Mouse (Mus musculus): ENCODE results near the gene Csnk1e. TPM values are rescaled to one million over a fixed set of nuclear protein-coding genes. Genes with fewer than 3 reads are reported as not detected.

The Csnk1e gene
- not detected in 2 replicates for polyA plus RNA-seq (2012)

DNA sequence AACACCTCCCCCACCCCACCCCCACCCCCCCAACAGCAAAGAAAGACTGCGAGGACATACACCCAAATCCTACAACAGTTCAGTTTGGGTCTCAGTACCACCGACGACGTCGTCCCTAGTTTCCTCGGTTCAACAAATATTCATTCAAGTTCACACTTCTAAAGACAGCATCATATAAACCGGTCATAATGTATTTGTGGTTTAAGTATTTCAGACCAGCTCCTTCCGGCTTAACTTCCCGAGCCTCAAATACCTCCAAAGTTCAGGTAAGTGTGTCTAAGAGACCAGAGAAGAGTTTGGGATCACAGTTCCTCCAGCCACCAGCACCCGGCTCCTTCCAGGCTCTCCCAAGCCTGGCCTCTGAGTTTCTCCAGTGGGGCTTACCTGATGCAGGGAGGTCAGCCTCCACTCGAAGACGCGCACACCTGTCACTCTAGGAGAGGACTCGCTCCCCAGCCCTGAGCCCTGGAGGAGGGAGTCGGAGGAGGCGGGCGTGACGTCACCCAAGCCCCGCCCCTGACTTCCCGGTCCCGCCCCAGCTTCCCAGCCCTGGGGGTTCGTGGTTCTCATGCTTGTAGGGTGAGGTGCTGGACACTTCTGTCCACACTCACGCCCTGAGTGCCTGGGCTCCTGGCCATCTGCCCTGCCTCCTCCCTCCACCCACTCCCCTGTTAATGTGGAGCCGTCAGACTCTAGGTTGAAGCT, at the start of gene Csnk1e:
Csnk1e (minus strand) TSS at position 461 of the 705 bp plus-strand sequence.
- TF ChIP-seq GATA1 (IDR thresholded peaks at IDR 0.05; ENCODE audit: low read length), result no peak

- TF ChIP-seq GATA1 (IDR thresholded peaks at IDR 0.05; ENCODE audit: low read length), result no peak
These were observed 49.5 kb upstream of the Csnk1e start, which contains the start of gene Kcnj4 for GRCm38 (mm10) chr15:79504707-79505452. TSS of gene Kcnj4 (minus strand) at chr15:79505241.

DNA sequence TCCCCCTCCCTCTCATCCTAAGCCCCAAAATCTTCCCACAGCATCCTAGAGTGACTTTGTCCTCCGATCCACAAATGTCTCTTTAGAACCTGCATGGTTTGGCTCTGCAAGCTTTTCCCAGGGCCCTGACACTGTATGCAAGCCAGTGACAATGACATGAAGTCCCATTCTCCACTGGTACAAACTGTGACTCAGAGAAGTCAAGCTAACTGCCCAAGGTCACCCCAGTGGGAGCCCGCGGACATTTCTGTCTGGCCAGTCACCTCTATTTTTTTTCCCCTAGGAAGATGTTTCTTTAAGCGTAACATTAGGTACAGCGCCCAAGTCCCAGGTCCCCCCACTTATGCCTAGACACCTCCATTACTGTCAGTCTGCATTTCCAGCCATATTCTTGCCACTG, 48.1 kb upstream of the Csnk1e start:
- no peak for TF ChIP-seq GATA1 (IDR thresholded peaks at IDR 0.05; ENCODE audit: low read length)

- TF ChIP-seq GATA1 (IDR thresholded peaks at IDR 0.05; ENCODE audit: low read length), result no peak
These were observed 47.5 kb upstream of the Csnk1e start for GRCm38 (mm10) chr15:79502891-79503341.

- no peak for TF ChIP-seq GATA1 (IDR thresholded peaks at IDR 0.05; ENCODE audit: low read length)
These were observed 44.7 kb upstream of the Csnk1e start for GRCm38 (mm10) chr15:79500110-79500509.

DNA sequence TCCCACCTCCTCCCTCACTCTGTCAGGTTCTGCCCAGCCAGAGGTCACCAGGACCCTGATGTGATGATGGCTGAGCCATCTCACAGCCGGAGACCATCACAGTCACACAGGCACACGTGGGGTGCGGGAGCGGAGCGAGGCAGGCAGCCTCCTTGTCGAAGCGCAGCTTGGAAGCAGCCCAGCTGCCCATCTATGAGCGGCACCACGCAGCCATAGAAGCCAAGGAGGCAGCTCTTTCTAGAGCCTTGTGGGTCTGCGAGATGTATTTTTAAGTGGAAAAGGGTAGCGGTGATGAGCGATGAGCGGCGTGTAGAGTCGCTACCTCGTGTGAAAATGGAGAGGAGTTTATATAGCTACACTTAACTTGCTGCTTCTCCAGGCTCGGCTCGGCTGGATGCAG, 38.2 kb upstream of the Csnk1e start:
- TF ChIP-seq GATA1 (IDR thresholded peaks at IDR 0.05; ENCODE audit: low read length), result no peak

GRCm38 (mm10) chr15:79489463-79489862, 34.1 kb upstream of the Csnk1e start:
- no peak for TF ChIP-seq GATA1 (IDR thresholded peaks at IDR 0.05; ENCODE audit: low read length)

DNA sequence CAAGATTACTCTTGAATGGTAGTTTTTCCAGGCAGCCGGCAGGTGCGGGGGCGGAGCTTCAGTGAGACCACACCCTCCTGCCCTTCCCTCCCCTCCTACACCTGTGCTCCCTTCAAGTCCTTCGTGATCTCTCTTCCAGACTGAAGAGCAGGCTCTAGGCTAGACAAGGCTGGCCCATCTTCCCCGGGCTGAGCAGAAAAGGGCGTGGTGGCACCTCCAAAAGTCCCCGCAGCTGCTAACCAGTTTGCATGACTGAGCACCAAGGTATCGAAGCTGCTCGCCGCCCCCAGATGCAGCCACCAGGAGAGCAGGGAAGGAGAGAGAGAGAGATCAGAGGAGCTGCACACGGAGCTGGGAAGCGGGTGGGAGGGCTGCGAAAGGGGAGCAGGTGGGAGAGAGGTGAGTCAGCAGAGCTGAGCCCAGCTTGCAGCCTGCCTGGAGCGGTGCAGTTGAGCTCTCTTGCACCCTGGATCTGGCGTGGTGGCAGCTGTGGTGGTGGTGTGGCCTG, 25.9 kb upstream of the Csnk1e start:
- no peak for TF ChIP-seq GATA1 (IDR thresholded peaks at IDR 0.05; ENCODE audit: low read length)

GRCm38 (mm10) chr15:79477227-79477626, 21.9 kb upstream of the Csnk1e start:
- TF ChIP-seq GATA1 (IDR thresholded peaks at IDR 0.05; ENCODE audit: low read length), result no peak

GRCm38 (mm10) chr15:79473638-79474355, 18.4 kb upstream of the Csnk1e start:
- TF ChIP-seq GATA1 (IDR thresholded peaks at IDR 0.05; ENCODE audit: low read length), result no peak

DNA sequence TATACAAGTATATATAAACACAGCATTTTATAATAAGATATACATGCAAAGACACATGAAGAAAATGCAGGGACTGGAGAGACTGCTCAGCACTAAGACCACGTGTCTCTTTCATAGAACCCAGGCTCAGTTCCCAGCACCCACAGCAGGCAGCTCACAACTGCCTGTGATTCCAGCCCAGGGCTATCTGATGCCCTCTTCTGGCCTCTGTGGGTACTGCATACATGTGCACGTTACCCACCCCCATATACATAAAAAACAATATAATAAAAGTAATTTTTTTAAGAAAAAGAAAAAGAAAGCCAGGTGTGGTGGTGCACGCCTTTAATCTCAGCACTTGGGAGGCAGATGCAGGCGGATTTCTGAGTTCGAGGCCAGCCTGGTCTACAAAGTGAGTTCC, 17.7 kb upstream of the Csnk1e start:
- no peak for TF ChIP-seq GATA1 (IDR thresholded peaks at IDR 0.05; ENCODE audit: low read length)

- no peak for TF ChIP-seq GATA1 (IDR thresholded peaks at IDR 0.05; ENCODE audit: low read length)
These were observed 15.7 kb upstream of the Csnk1e start for GRCm38 (mm10) chr15:79471095-79471494.

DNA sequence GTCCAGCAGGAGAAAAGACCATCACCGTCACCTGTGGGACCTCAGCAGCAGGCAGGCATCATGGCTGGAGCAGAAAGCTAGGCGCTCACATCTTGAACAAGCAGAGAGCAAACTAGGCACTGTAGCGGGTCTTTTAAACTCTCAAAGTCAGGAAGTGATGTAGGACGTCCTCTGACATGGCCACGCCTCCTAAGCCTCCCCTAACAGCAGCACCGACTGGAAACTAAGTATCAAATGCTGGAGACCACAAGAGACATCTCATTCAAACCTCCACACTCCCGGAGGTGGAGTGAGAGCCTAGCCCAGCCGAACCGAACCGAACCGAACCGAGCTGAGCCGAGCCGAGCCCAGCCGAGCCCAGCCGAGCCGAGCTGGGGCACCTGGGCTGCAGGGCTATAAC, 15.2 kb upstream of the Csnk1e start:
- TF ChIP-seq GATA1 (IDR thresholded peaks at IDR 0.05; ENCODE audit: low read length), result no peak

- TF ChIP-seq GATA1 (IDR thresholded peaks at IDR 0.05; ENCODE audit: low read length), result no peak
These were observed 14.2 kb upstream of the Csnk1e start for GRCm38 (mm10) chr15:79469577-79469976.

DNA sequence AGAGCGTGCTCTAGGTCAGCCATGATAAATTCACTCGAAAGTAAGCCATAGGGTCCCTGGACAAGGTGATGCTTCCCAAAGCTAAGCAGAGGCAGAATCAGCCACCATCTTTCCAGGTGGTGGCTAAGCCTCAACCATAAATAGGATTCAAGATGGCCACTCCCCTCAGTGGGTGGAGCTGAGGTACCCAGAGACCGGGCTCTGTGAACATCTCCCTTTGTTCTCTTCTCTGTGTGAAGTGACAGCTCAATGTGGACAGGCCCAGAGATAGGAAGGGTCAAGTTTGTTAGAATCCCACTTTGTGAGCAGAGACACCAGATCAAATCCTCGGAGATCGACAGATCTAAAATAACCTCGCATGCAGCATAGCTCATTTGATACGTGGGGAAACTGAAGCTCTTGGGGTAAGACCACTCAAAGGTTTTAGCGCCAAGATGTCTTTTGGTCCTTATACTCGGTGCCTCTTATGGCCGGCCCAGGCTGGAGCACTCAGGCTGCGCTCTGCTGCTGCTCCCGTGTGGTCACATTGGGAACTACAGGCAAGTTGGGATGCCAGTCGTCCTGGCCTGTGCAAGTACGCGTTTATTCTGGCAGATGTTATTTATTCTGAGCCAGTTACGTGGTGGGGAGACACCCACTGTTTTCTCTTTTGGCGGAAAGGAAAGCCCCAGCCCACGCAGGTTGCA, 11.4 kb upstream of the Csnk1e start:
- no peak for TF ChIP-seq GATA1 (IDR thresholded peaks at IDR 0.05; ENCODE audit: low read length)

Measured in G1E-ER4 (cell line).